Mouse (Mus musculus) heart, embryonic 12.5 days (tissue): Measurements from ENCODE around the gene Naaladl2. TPM values are rescaled to one million over a fixed set of nuclear protein-coding genes. Genes with fewer than 3 reads are reported as not detected.

Experiments used
- ATAC-seq: fragments of 200-750 bp; cut with Nextera tagmentation; 2 replicates; pipeline ENCODE4 v1.8.0; 2017; ENCODE audit warnings: moderate TSS enrichment, moderate library complexity; ENCODE audit not compliant: insufficient number of reproducible peaks, low FRiP score
- H3K27ac ChIP-seq: fragments of 300-500 bp; sonication (generic); 2 replicates; pipeline ENCODE4 v1.5.1; 2016; ENCODE audit warnings: mild to moderate bottlenecking, moderate library complexity; ENCODE audit not compliant: poor library complexity, severe bottlenecking
- H3K27me3 ChIP-seq: fragments of 300-500 bp; sonication (generic); replicated peaks from 2 replicates; pipeline ENCODE4 v1.6.1; 2016; ENCODE audit warnings: mild to moderate bottlenecking, moderate library complexity
- H3K36me3 ChIP-seq: fragments of 300-500 bp; sonication (generic); 2 replicates; pipeline ENCODE4 v1.6.1; 2016; ENCODE audit warnings: mild to moderate bottlenecking, moderate library complexity
- H3K4me1 ChIP-seq: fragments of 300-500 bp; sonication (generic); replicated peaks from 2 replicates; pipeline ENCODE4 v1.6.1; 2016; ENCODE audit warnings: mild to moderate bottlenecking
- H3K4me2 ChIP-seq: fragments of 300-500 bp; sonication (generic); 2 replicates; pipeline ENCODE4 v1.6.1; 2016; ENCODE audit warnings: mild to moderate bottlenecking, moderate library complexity
- H3K4me3 ChIP-seq: fragments of 300-500 bp; sonication (generic); 2 replicates; pipeline ENCODE4 v1.5.1; 2016; ENCODE audit warnings: mild to moderate bottlenecking
- H3K9ac ChIP-seq: fragments of 300-500 bp; sonication (generic); 2 replicates; pipeline ENCODE4 v1.6.1; 2016; ENCODE audit warnings: mild to moderate bottlenecking, moderate library complexity
- H3K9me3 ChIP-seq: fragments of 300-500 bp; sonication (generic); replicated peaks from 2 replicates; pipeline ENCODE4 v1.6.1; 2016; ENCODE audit warnings: mild to moderate bottlenecking, moderate library complexity
- WGBS: fragments of 180-500 bp; shearing (Covaris S2); methylation state at CpG from one replicate; pipeline ENCODE4 v1.1.7; 2016; 5-methylcytosine and 5-hydroxymethylcytosine counted together
- polyA plus RNA-seq: library from polyadenylated mRNA; unstranded; fragments of >200 nt; fragmentation: Nextera tagmentation; extraction: Ambion mirVana; gene quantifications from 2 replicates; pipeline ENCODE4 v1.2.1, GENCODE M21; 2016

The Naaladl2 gene
- polyA plus RNA-seq, 1 experiment from 2014 or later = 2.0 TPM

DNA sequence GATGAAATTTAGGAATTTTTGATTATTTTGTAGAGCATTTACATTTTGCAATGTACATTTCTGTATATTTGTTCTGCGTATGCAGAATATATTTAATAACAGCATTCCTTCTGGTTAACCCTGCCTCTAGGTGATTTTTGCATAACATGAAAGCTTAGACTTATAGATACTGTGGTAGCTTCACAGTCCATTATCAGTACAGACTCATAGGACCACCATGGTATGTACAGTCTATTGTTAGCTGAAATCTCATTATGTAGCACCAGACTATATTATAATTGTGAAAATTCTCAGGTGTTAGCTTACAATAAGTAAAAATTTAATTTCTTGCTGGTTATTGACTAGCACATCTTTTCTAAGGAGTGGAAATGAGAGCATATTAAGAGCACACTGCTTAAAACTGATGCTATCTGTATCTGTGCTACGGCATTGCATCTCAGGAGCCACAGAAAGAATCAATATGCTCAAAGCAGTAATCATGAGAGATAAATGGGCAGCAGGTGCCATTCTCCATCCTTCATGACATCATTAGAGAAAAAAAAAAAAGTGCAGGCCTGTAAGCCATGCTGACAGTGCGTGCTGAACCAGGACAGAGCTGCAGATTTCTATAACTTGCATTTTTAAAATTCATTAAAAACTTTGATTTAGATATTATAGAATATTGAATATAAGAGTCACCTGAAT lies 610.1 kb downstream of the Naaladl2 start:
- Histone ChIP-seq H3K9ac (no peak overlapping the region), H3K36me3 (no peaks in the 10 kb centered on the region), H3K4me3 (no peak overlapping the region), H3K4me2 (no peak overlapping the region), H3K27me3 (no peaks in the 10 kb centered on the region), H3K4me1 (no peaks in the 10 kb centered on the region), H3K27ac (no peak overlapping the region), H3K9me3 (no peaks in the 10 kb centered on the region)
- no peak for ATAC-seq
- WGBS = 79% methylated on average over 3 of the region's 3 CpGs

GRCm38 (mm10) chr3:24514918-24515317 lies 629.1 kb downstream of the Naaladl2 start:
- no peaks in the 10 kb centered on the region for H3K4me1 ChIP-seq
- ATAC-seq = no peak
- no peak overlapping the region for H3K4me3 ChIP-seq
- no peaks in the 10 kb centered on the region for H3K36me3 ChIP-seq
- 35% methylated on average over 1 of the region's 1 CpGs for WGBS
- no peak overlapping the region for H3K4me2 ChIP-seq
- H3K9me3 ChIP-seq = 0 out of 2 replicates have a peak, but pooled peaks cover 4% of the 10 kb centered on the region
- H3K9ac ChIP-seq = no peak overlapping the region
- H3K27me3 ChIP-seq = no peaks in the 10 kb centered on the region
- no peak overlapping the region for H3K27ac ChIP-seq

- Histone ChIP-seq H3K4me2 (no peak overlapping the region), H3K4me1 (no peaks in the 10 kb centered on the region), H3K9ac (no peak overlapping the region), H3K27ac (no peak overlapping the region), H3K9me3 (no peaks in the 10 kb centered on the region), H3K4me3 (no peak overlapping the region), H3K36me3 (no peaks in the 10 kb centered on the region), H3K27me3 (no peaks in the 10 kb centered on the region)
- ATAC-seq = no peak
- 55% methylated on average over 4 of the region's 4 CpGs for WGBS
Measured at GRCm38 (mm10) chr3:24486456-24487112, 657.5 kb downstream of the Naaladl2 start.

DNA sequence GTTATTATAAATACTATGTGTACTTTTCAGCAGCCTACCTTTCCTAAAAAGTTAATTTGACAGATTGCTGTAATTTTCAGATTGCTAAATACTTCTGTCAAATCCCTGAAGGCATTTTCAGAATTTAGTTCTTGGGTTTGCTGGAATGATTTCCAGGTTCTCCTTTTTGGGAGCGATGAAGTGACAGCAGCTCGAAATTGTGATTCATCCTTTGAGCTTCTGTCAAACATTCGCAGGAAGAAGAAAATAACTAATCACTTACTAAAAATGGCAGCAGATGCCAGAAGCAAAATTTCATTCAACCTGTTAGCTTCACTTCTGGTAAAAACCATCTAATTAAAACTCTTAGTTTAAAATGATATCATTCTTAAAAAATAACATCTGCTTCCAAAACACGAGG lies 680.1 kb downstream of the Naaladl2 start:
- H3K9me3 ChIP-seq = peaks cover 2% of the 10 kb centered on the region; the same call in 1 of the 2 replicates
- no peak overlapping the region for H3K27ac ChIP-seq
- no peaks in the 10 kb centered on the region for H3K4me1 ChIP-seq
- no peak overlapping the region for H3K9ac ChIP-seq
- H3K4me2 ChIP-seq = no peak overlapping the region
- WGBS = 83% methylated on average over 4 of the region's 4 CpGs
- no peak for ATAC-seq
- H3K4me3 ChIP-seq = no peak overlapping the region
- no peaks in the 10 kb centered on the region for H3K36me3 ChIP-seq
- no peaks in the 10 kb centered on the region for H3K27me3 ChIP-seq

DNA sequence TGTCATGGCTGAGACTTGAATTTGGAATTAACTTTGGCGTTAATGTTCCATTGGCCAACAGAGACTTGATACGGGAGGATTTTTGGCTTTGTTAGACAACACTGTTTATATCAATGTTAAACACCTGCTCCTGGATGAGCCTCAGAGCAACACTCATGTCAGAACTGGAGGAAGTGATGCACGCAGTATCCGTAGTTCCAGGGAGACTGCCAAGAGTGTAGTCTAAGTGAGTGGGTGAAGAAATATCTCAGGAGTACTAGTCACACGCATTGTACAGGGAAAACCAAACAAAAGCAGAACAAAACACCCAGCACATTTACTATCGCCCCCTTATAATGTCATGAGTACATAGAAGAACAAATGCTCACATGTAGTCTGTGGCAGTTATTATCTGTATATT lies 703.4 kb downstream of the Naaladl2 start:
- H3K9ac ChIP-seq = no peak overlapping the region
- H3K27me3 ChIP-seq = no peaks in the 10 kb centered on the region
- no peak for ATAC-seq
- H3K4me1 ChIP-seq = no peaks in the 10 kb centered on the region
- H3K36me3 ChIP-seq = no peaks in the 10 kb centered on the region
- H3K4me3 ChIP-seq = no peak overlapping the region
- no peak overlapping the region for H3K4me2 ChIP-seq
- no peaks in the 10 kb centered on the region for H3K9me3 ChIP-seq
- WGBS = 84% methylated on average over 6 of the region's 6 CpGs
- no peak overlapping the region for H3K27ac ChIP-seq

- ATAC-seq = no peak
- WGBS = 71% methylated on average over 3 of the region's 3 CpGs
- H3K9ac ChIP-seq = no peak overlapping the region
- no peaks in the 10 kb centered on the region for H3K36me3 ChIP-seq
- no peaks in the 10 kb centered on the region for H3K27me3 ChIP-seq
- H3K9me3 ChIP-seq = no peaks in the 10 kb centered on the region
- H3K4me2 ChIP-seq = no peak overlapping the region
- no peaks in the 10 kb centered on the region for H3K4me1 ChIP-seq
- H3K4me3 ChIP-seq = no peak overlapping the region
- no peak overlapping the region for H3K27ac ChIP-seq
Measured at GRCm38 (mm10) chr3:24432761-24433160, 711.3 kb downstream of the Naaladl2 start.

GRCm38 (mm10) chr3:24391737-24392136 lies 752.3 kb downstream of the Naaladl2 start:
- H3K27me3 ChIP-seq = no peaks in the 10 kb centered on the region
- no peaks in the 10 kb centered on the region for H3K9me3 ChIP-seq
- ATAC-seq = no peak
- H3K4me1 ChIP-seq = no peaks in the 10 kb centered on the region
- no peaks in the 10 kb centered on the region for H3K36me3 ChIP-seq
- H3K9ac ChIP-seq = no peak overlapping the region
- no peak overlapping the region for H3K4me2 ChIP-seq
- no peak overlapping the region for H3K27ac ChIP-seq
- H3K4me3 ChIP-seq = no peak overlapping the region

DNA sequence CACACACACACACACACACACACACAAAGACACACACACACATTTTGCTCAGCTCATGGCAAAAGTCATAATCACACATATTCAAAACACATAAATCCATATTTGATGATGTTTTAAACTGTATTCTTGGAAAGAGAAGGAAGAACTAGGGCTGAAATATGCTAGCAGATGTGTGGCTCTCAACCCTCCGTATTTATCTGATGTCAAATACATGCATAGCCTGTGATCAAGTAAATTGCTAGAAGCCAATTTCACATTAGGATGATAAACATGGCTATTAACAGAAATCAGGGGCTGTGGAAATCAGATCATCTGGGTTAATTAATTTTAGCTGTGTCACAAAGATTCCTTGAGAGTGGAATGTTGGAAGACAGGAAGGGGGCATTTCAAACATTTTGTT lies 752.8 kb downstream of the Naaladl2 start:
- Histone ChIP-seq H3K9ac (no peak overlapping the region), H3K4me3 (no peak overlapping the region), H3K4me2 (no peak overlapping the region), H3K9me3 (no peaks in the 10 kb centered on the region), H3K4me1 (no peaks in the 10 kb centered on the region), H3K27ac (no peak overlapping the region), H3K36me3 (no peaks in the 10 kb centered on the region), H3K27me3 (no peaks in the 10 kb centered on the region)
- ATAC-seq = no peak
- 76% methylated on average over 1 of the region's 1 CpGs for whole genome bisulfite sequencing

- ATAC-seq = no peak
- H3K27ac ChIP-seq = no peak overlapping the region
- H3K4me1 ChIP-seq = no peaks in the 10 kb centered on the region
- H3K27me3 ChIP-seq = no peaks in the 10 kb centered on the region
- H3K9me3 ChIP-seq = no peaks in the 10 kb centered on the region
- 73% methylated on average over 2 of the region's 2 CpGs for WGBS
- H3K9ac ChIP-seq = no peak overlapping the region
- no peaks in the 10 kb centered on the region for H3K36me3 ChIP-seq
- no peak overlapping the region for H3K4me2 ChIP-seq
- H3K4me3 ChIP-seq = no peak overlapping the region
Measured at GRCm38 (mm10) chr3:24355010-24355409, 789.1 kb downstream of the Naaladl2 start.

DNA sequence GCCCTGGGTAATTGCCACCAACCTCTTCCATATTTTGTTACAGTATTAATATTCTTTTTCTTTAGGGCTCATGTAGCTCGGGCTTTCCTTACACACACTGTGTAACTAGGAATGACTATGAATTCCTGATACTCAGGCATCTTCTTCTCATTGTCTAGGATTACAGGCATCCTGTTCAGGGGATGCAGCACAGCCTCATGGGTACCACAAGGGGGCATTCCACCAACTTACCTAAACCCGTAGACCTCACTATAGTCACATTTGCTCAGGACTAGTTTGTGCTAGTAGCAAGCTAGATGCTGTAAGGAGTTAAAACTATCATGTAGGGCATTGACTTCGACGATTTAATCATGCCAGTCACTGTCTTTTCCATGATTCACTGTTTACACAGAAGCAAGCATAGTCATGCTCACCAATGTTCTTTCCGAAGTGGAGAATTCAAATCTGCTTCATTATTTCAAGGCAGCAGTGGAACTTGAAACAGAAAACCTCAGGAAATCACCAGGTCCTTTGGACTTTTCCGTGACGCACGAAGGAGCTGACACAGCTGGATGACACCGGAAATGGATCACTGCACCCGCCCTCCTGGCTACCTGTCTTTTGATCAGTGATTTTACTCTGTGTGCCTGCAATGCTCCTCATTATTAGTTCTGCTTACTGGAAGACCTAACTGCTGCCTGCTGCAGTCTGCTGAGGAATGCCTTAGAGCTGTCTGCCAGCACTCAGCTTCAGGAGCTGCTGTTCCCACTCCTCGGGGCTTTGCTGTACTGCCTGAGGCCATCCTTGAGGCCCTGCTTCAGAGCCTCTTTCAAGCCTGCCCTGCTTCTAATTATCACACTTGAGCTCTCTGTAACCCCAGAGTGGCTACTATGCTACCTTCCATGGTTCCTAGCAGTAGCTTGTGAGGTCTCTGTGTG lies 822.3 kb downstream of the Naaladl2 start:
- H3K4me3 ChIP-seq = no peak overlapping the region
- no peaks in the 10 kb centered on the region for H3K9me3 ChIP-seq
- no peak overlapping the region for H3K4me2 ChIP-seq
- no peak for ATAC-seq
- H3K36me3 ChIP-seq = no peaks in the 10 kb centered on the region
- H3K27ac ChIP-seq = no peak overlapping the region
- 75% methylated on average over 11 of the region's 11 CpGs for WGBS
- no peaks in the 10 kb centered on the region for H3K4me1 ChIP-seq
- no peaks in the 10 kb centered on the region for H3K27me3 ChIP-seq
- H3K9ac ChIP-seq = no peak overlapping the region

DNA sequence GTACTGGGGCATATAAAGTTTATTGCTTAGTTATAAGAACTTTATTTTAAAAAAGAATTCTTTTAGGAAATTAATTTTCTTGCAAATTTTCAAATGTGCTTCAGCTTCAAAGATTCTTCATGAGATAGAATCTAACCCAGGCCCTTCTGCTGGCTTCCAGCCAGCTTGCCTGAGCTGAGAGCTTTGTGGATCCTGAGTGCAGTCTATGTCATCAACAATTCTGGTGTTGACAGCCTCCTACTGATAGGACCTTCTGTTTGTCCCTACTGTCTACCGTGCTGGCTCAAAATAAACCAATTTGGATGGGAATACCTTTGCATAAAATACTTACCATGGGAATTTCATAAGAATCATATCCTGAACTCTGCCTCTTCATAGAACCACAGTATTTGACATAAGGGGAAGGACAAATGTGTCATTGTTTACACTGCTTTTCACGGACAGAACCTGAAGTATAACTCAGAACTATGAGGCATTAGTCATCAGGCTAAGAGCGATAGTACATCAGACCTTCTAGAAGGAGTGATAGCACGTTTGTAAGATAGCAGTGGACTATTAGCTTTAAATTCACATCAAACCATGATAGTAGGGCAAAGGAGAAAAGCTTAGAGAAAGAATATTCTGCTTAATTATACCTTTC lies 829.3 kb downstream of the Naaladl2 start:
- no peaks in the 10 kb centered on the region for H3K9me3 ChIP-seq
- H3K36me3 ChIP-seq = no peaks in the 10 kb centered on the region
- H3K9ac ChIP-seq = no peak overlapping the region
- WGBS = 24% methylated on average over 4 of the region's 4 CpGs
- no peaks in the 10 kb centered on the region for H3K27me3 ChIP-seq
- peaks cover 4% of the 10 kb centered on the region; the same call in 1 of the 2 replicates for H3K4me1 ChIP-seq
- ATAC-seq = no peak
- H3K4me2 ChIP-seq = no peak overlapping the region
- no peak overlapping the region for H3K27ac ChIP-seq
- H3K4me3 ChIP-seq = no peak overlapping the region
